Mouse (Mus musculus): ENCODE measurements around the gene Ero1l. TPM values are rescaled to one million over a fixed set of nuclear protein-coding genes. Genes with fewer than 3 reads are reported as not detected.

The Ero1l gene
- polyA plus RNA-seq, 1 experiment from 2014 or later, result 37.1 TPM

- no peak overlapping the region for H3K9ac ChIP-seq
- WGBS, result 38% methylated on average over 5 of the region's 5 CpGs
Observed at GRCm38 (mm10) chr14:45321622-45322021, 3.1 kb upstream of the Ero1l start.

GRCm38 (mm10) chr14:45321067-45321466 is 2.5 kb upstream of the Ero1l start:
- Histone ChIP-seq H3K27me3 (no peaks in the 10 kb centered on the region), H3K4me2 (no peak overlapping the region), H3K9me3 (no peaks in the 10 kb centered on the region), H3K36me3 (no peaks in the 10 kb centered on the region), H3K4me3 (no peak overlapping the region), H3K27ac (no peak overlapping the region), H3K9ac (no peak overlapping the region), H3K4me1 (peaks cover 9% of the 10 kb centered on the region)
- no peak for ATAC-seq (ENCODE audit: borderline replicate concordance, extremely low read depth, low FRiP score, low TSS enrichment)
- 65% methylated on average over 3 of the region's 3 CpGs for WGBS

More at GRCm38 (mm10) chr14:45321622-45322021, 3.1 kb upstream of the Ero1l start:
- Histone ChIP-seq H3K4me2 (no peak overlapping the region), H3K27me3 (no peaks in the 10 kb centered on the region), H3K27ac (no peak overlapping the region), H3K9me3 (no peaks in the 10 kb centered on the region), H3K36me3 (no peaks in the 10 kb centered on the region), H3K4me3 (no peak overlapping the region), H3K4me1 (peaks cover 9% of the 10 kb centered on the region)
- ATAC-seq (ENCODE audit: borderline replicate concordance, extremely low read depth, low FRiP score, low TSS enrichment), result no peak

- H3K4me1 ChIP-seq, result peaks cover 17% of the 10 kb centered on the region
- H3K9ac ChIP-seq, result no peak overlapping the region
- no peak overlapping the region for H3K27ac ChIP-seq
- H3K4me3 ChIP-seq, result no peak overlapping the region
- ATAC-seq (ENCODE audit: borderline replicate concordance, extremely low read depth, low FRiP score, low TSS enrichment), result no peak
- H3K9me3 ChIP-seq, result no peaks in the 10 kb centered on the region
- 67% methylated on average over 4 of the region's 4 CpGs for WGBS
- H3K27me3 ChIP-seq, result no peaks in the 10 kb centered on the region
- H3K36me3 ChIP-seq, result no peaks in the 10 kb centered on the region
- H3K4me2 ChIP-seq, result no peak overlapping the region
Observed at GRCm38 (mm10) chr14:45320111-45320510, 1.5 kb upstream of the Ero1l start.

- Histone ChIP-seq H3K4me2 (peak overlapping the region; percentile 81), H3K36me3 (no peaks in the 10 kb centered on the region), H3K27me3 (no peaks in the 10 kb centered on the region), H3K9ac (no peak overlapping the region), H3K9me3 (no peaks in the 10 kb centered on the region), H3K4me3 (no peak overlapping the region), H3K4me1 (peaks cover 17% of the 10 kb centered on the region), H3K27ac (no peak overlapping the region)
- no peak for ATAC-seq (ENCODE audit: borderline replicate concordance, extremely low read depth, low FRiP score, low TSS enrichment)
- 62% methylated on average over 3 of the region's 3 CpGs for WGBS
Observed at GRCm38 (mm10) chr14:45319237-45319610, 653 bp upstream of the Ero1l start.

- peak overlapping the region; percentile 95 for H3K27ac ChIP-seq
- no peaks in the 10 kb centered on the region for H3K36me3 ChIP-seq
- H3K4me3 ChIP-seq, result peak overlapping the region; percentile 93
- no peaks in the 10 kb centered on the region for H3K9me3 ChIP-seq
- peak overlapping the region; percentile 81 for H3K9ac ChIP-seq
- H3K27me3 ChIP-seq, result no peaks in the 10 kb centered on the region
- peaks cover 17% of the 10 kb centered on the region for H3K4me1 ChIP-seq
- peak overlapping the region; percentile 81 for H3K4me2 ChIP-seq
- ATAC-seq (ENCODE audit: borderline replicate concordance, extremely low read depth, low FRiP score, low TSS enrichment), result peak; percentile 21; the same call in 1 of the 2 replicates
- WGBS, result under 1% methylated on average over 30 of the region's 38 CpGs
Observed at GRCm38 (mm10) chr14:45317921-45318411, 605 bp downstream of the Ero1l start.

GRCm38 (mm10) chr14:45316927-45317326 is 1.6 kb downstream of the Ero1l start:
- 59% methylated on average over 5 of the region's 5 CpGs for WGBS
- Histone ChIP-seq H3K27me3 (no peaks in the 10 kb centered on the region), H3K36me3 (no peaks in the 10 kb centered on the region), H3K4me1 (peaks cover 17% of the 10 kb centered on the region), H3K9me3 (no peaks in the 10 kb centered on the region), H3K4me2 (peak overlapping the region; percentile 81), H3K27ac (no peak overlapping the region), H3K9ac (no peak overlapping the region), H3K4me3 (peak overlapping the region; percentile 93; the same call in 1 of the 2 replicates)
- ATAC-seq (ENCODE audit: borderline replicate concordance, extremely low read depth, low FRiP score, low TSS enrichment), result no peak

- H3K4me2 ChIP-seq, result no peak overlapping the region
- whole genome bisulfite sequencing, result 89% methylated on average over 14 of the region's 14 CpGs
- no peak overlapping the region for H3K27ac ChIP-seq
- H3K9me3 ChIP-seq, result no peaks in the 10 kb centered on the region
- no peak overlapping the region for H3K9ac ChIP-seq
- no peaks in the 10 kb centered on the region for H3K36me3 ChIP-seq
- no peaks in the 10 kb centered on the region for H3K4me1 ChIP-seq
- H3K4me3 ChIP-seq, result no peak overlapping the region
- ATAC-seq (ENCODE audit: borderline replicate concordance, extremely low read depth, low FRiP score, low TSS enrichment), result no peak
- no peaks in the 10 kb centered on the region for H3K27me3 ChIP-seq
Observed at GRCm38 (mm10) chr14:45310101-45310500, 8.5 kb downstream of the Ero1l start.

GRCm38 (mm10) chr14:45309646-45310045 is 8.9 kb downstream of the Ero1l start:
- Histone ChIP-seq H3K4me3 (no peak overlapping the region), H3K27me3 (no peaks in the 10 kb centered on the region), H3K4me2 (no peak overlapping the region), H3K9ac (no peak overlapping the region), H3K9me3 (no peaks in the 10 kb centered on the region), H3K36me3 (peaks cover 3% of the 10 kb centered on the region; the same call in 1 of the 2 replicates), H3K4me1 (no peaks in the 10 kb centered on the region), H3K27ac (no peak overlapping the region)
- no peak for ATAC-seq (ENCODE audit: borderline replicate concordance, extremely low read depth, low FRiP score, low TSS enrichment)
- WGBS, result 83% methylated on average over 13 of the region's 13 CpGs

GRCm38 (mm10) chr14:45307630-45308328 is 10.8 kb downstream of the Ero1l start:
- H3K27me3 ChIP-seq, result no peaks in the 10 kb centered on the region
- no peak overlapping the region for H3K4me2 ChIP-seq
- 83% methylated on average over 8 of the region's 8 CpGs for WGBS
- no peak overlapping the region for H3K4me3 ChIP-seq
- no peak overlapping the region for H3K9ac ChIP-seq
- no peak for ATAC-seq (ENCODE audit: borderline replicate concordance, extremely low read depth, low FRiP score, low TSS enrichment)
- H3K36me3 ChIP-seq, result peaks cover 7% of the 10 kb centered on the region
- H3K9me3 ChIP-seq, result no peaks in the 10 kb centered on the region
- no peaks in the 10 kb centered on the region for H3K4me1 ChIP-seq
- no peak overlapping the region for H3K27ac ChIP-seq

GRCm38 (mm10) chr14:45305852-45306251 is 12.7 kb downstream of the Ero1l start:
- no peak overlapping the region for H3K27ac ChIP-seq
- ATAC-seq (ENCODE audit: borderline replicate concordance, extremely low read depth, low FRiP score, low TSS enrichment), result no peak

GRCm38 (mm10) chr14:45304389-45304788 is 14.2 kb downstream of the Ero1l start:
- H3K27me3 ChIP-seq, result no peaks in the 10 kb centered on the region
- H3K4me3 ChIP-seq, result no peak overlapping the region
- 67% methylated on average over 4 of the region's 4 CpGs for WGBS

More at GRCm38 (mm10) chr14:45305852-45306251, 12.7 kb downstream of the Ero1l start:
- H3K36me3 ChIP-seq, result peaks cover 16% of the 10 kb centered on the region
- no peak overlapping the region for H3K9ac ChIP-seq
- H3K27me3 ChIP-seq, result no peaks in the 10 kb centered on the region
- H3K9me3 ChIP-seq, result no peaks in the 10 kb centered on the region
- 93% methylated on average over 5 of the region's 5 CpGs for WGBS
- no peaks in the 10 kb centered on the region for H3K4me1 ChIP-seq
- H3K4me3 ChIP-seq, result no peak overlapping the region
- no peak overlapping the region for H3K4me2 ChIP-seq

GRCm38 (mm10) chr14:45303939-45304338 is 14.6 kb downstream of the Ero1l start:
- H3K4me2 ChIP-seq, result no peak overlapping the region
- WGBS, result 66% methylated on average over 4 of the region's 4 CpGs
- H3K4me1 ChIP-seq, result no peaks in the 10 kb centered on the region
- no peak overlapping the region for H3K4me3 ChIP-seq
- H3K9ac ChIP-seq, result no peak overlapping the region
- no peak for ATAC-seq (ENCODE audit: borderline replicate concordance, extremely low read depth, low FRiP score, low TSS enrichment)
- peaks cover 25% of the 10 kb centered on the region for H3K36me3 ChIP-seq
- no peaks in the 10 kb centered on the region for H3K9me3 ChIP-seq
- no peaks in the 10 kb centered on the region for H3K27me3 ChIP-seq
- no peak overlapping the region for H3K27ac ChIP-seq

More at GRCm38 (mm10) chr14:45304389-45304788, 14.2 kb downstream of the Ero1l start:
- no peak overlapping the region for H3K4me2 ChIP-seq
- no peaks in the 10 kb centered on the region for H3K4me1 ChIP-seq
- ATAC-seq (ENCODE audit: borderline replicate concordance, extremely low read depth, low FRiP score, low TSS enrichment), result no peak
- peaks cover 21% of the 10 kb centered on the region for H3K36me3 ChIP-seq
- no peaks in the 10 kb centered on the region for H3K9me3 ChIP-seq
- no peak overlapping the region for H3K9ac ChIP-seq
- no peak overlapping the region for H3K27ac ChIP-seq

Data from lung, embryonic 15.5 days (tissue).